Mouse (Mus musculus) induced T-regulatory cell, adult 2 months (primary cell): Measurements from ENCODE around the gene Rasl10b.

Experiments
- DNase-seq: peaks from one replicate; pipeline ENCODE4 v3.0.0-alpha.2; 2012; ENCODE audit warnings: low read depth

Rasl10b gene

DNA sequence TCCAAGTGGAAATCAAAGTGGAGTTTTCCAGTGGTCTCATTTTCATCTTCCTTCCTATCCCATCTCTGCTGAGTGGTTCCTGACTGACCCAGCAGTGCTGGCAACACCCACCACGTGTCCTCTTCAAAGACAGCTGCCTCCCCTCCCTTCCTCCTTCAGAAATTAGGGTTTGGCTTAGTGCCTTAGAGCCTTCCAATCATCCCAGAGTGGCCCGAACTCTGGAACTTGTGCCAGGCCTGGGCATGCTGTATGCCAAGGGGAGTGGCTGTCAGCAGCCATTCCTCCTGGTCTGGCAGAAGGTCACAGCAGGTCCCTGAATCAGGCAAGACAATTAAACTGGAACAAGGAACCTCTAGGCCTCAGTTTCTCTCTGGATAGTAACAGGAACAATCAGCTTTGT, 57.0 kb downstream of the Rasl10b start:
- DNase-seq: no peak

DNA sequence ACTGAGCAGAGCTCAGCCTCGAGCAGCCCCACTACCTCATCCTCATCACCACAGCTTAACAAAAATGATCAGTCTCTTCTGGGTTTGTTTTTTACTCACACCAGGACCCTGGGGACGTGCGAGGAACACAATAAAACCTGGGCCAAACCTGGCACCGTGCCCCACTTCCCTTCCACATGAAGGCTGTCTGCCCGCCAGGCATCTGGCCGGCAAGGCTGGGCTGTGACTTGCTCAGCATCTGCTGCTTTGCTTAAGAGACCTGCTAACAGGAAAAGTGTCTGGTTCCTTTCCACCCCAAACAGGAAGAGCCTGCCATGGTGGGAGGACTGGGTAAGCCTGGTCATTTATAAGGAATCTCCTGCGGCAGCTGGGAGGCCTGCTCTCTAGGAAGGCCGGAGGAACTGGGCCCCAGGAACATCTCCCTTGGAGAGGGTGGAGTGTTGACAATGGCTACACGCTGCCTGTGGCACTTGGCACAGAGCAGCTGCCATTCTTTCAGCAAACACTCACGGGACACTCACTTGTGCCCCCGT, 58.2 kb downstream of the Rasl10b start:
- no peak for DNase-seq

DNA sequence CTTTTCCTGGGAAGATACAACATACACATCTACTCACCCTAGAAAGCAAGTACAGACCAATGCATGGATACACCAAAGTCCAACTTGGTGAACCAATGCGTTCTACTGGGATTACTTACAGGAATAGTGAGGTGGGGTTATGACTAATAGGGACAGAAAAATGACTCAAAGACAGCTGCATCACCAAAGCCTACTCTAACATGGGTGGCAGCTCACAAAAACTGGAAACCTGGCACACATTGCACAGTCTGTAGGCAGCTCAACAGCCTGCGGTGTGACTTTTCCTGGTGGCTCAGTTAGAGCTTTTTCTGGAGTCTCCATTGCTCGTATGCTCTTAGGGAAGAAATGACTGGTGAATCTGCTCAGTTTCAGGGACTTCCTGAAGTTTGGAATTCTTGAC, 59.8 kb downstream of the Rasl10b start:
- no peak for DNase-seq
